Mouse (Mus musculus) ovary, postnatal 10 days (tissue): Measurements from ENCODE around the gene 4930519P11Rik.
A peak's percentile ranks its signal among the peaks of the same experiment; 100 is the strongest.

ENCODE experiments used
- DNase-seq: peaks from one replicate; pipeline ENCODE4 v3.0.0; 2022; ENCODE audit warnings: low spot score

Gene 4930519P11Rik

GRCm38 (mm10) chr2:154583906-154584872 is 29.0 kb downstream of the 4930519P11Rik start:
- DNase-seq: no peak

GRCm38 (mm10) chr2:154581421-154581820 is 31.8 kb downstream of the 4930519P11Rik start:
- no peak for DNase-seq

GRCm38 (mm10) chr2:154580586-154580985 is 32.7 kb downstream of the 4930519P11Rik start:
- no peak for DNase-seq

- no peak for DNase-seq
Measured at GRCm38 (mm10) chr2:154577744-154578067, 35.5 kb downstream of the 4930519P11Rik start.

GRCm38 (mm10) chr2:154576876-154577743 is 36.1 kb downstream of the 4930519P11Rik start:
- DNase-seq: no peak

- no peak for DNase-seq
Measured at GRCm38 (mm10) chr2:154574271-154574670, 39.0 kb downstream of the 4930519P11Rik start.

- DNase-seq: no peak
Measured at GRCm38 (mm10) chr2:154572996-154573395, 40.2 kb downstream of the 4930519P11Rik start.

GRCm38 (mm10) chr2:154571976-154572375 is 41.3 kb downstream of the 4930519P11Rik start:
- no peak for DNase-seq

GRCm38 (mm10) chr2:154571266-154571665 is 42.0 kb downstream of the 4930519P11Rik start:
- DNase-seq: no peak

GRCm38 (mm10) chr2:154570666-154571065 is 42.6 kb downstream of the 4930519P11Rik start:
- no peak for DNase-seq

- DNase-seq: peak; percentile 82
Measured at GRCm38 (mm10) chr2:154569836-154570286, 43.4 kb downstream of the 4930519P11Rik start, which contains the start of gene E2f1. Gene E2f1 (minus strand): TSS chr2:154569892.

- no peak for DNase-seq
Measured at GRCm38 (mm10) chr2:154569071-154569748, 44.0 kb downstream of the 4930519P11Rik start.

GRCm38 (mm10) chr2:154568329-154569070 is 44.7 kb downstream of the 4930519P11Rik start:
- no peak for DNase-seq

- no peak for DNase-seq
Measured at GRCm38 (mm10) chr2:154567766-154568165, 45.5 kb downstream of the 4930519P11Rik start.

GRCm38 (mm10) chr2:154566641-154567040 is 46.6 kb downstream of the 4930519P11Rik start:
- DNase-seq: no peak

GRCm38 (mm10) chr2:154565562-154565961 is 47.7 kb downstream of the 4930519P11Rik start:
- no peak for DNase-seq

- DNase-seq: no peak
Measured at GRCm38 (mm10) chr2:154563612-154564170, 49.5 kb downstream of the 4930519P11Rik start.
